In genomic region chr9:70848135-70848770, GRCm38 (mm10) we compare ENCODE assay signal across 8 mouse cellular contexts.
A peak's percentile ranks its signal among the peaks of the same experiment; 100 is the strongest.
DNase-seq lines count a peak whose midpoint lies in the region; ATAC-seq and TF ChIP-seq lines count a peak whose summit lies in the region.

No protein-coding gene starts in this region.

- no peak overlapping the region for H3K4me2 ChIP-seq in kidney, embryonic 14.5 days (replicated peaks; ENCODE audit: low read depth, low read length)
- H3K4me2 ChIP-seq in limb, embryonic 13.5 days (replicated peaks), result peak overlapping the region; percentile 41

- no peak overlapping the region for H3K4me3 ChIP-seq in kidney, embryonic 14.5 days (ENCODE audit: low read length)
- H3K4me3 ChIP-seq in heart, embryonic 10.5 days, result peak overlapping the region; percentile 25; the same call in 1 of the 2 replicates
- H3K4me3 ChIP-seq in limb, embryonic 13.5 days, result no peak overlapping the region

- peaks cover 15% of the 10 kb centered on the region; the same call in 1 of the 2 replicates for H3K4me1 ChIP-seq in kidney, embryonic 14.5 days (ENCODE audit: control insufficient read depth, insufficient read depth, low read length)
- peaks cover 25% of the 10 kb centered on the region for H3K4me1 ChIP-seq in heart, embryonic 10.5 days
- peaks cover 8% of the 10 kb centered on the region for H3K4me1 ChIP-seq in limb, embryonic 13.5 days

- H3K27ac ChIP-seq in kidney, embryonic 14.5 days (ENCODE audit: low read depth, low read length), result peak overlapping the region; percentile 56; the same call in 1 of the 2 replicates
- H3K27ac ChIP-seq in heart, embryonic 10.5 days, result peak overlapping the region; percentile 81; the same call in 1 of the 2 replicates
- H3K27ac ChIP-seq in limb, embryonic 13.5 days, result peak overlapping the region; percentile 28; the same call in 1 of the 2 replicates

- WGBS in kidney, embryonic 14.5 days, result 49% methylated on average over 10 of the region's 10 CpGs
- WGBS in heart, embryonic 10.5 days, result 47% methylated on average over 10 of the region's 10 CpGs
- WGBS in limb, embryonic 13.5 days, result 56% methylated on average over 10 of the region's 10 CpGs

- no peak for TF ChIP-seq POLR2A in brain, embryonic 14.5 days (IDR thresholded peaks at IDR 0.05; ENCODE audit: borderline replicate concordance, extremely low read depth, insufficient read depth, insufficient read length, poor library complexity, severe bottlenecking)

- no peaks in the 10 kb centered on the region for H3K27me3 ChIP-seq in kidney, embryonic 14.5 days (ENCODE audit: control insufficient read depth, insufficient read depth, low read length)
- no peaks in the 10 kb centered on the region for H3K27me3 ChIP-seq in heart, embryonic 10.5 days (ENCODE audit: insufficient read depth, poor library complexity, severe bottlenecking)
- no peaks in the 10 kb centered on the region for H3K27me3 ChIP-seq in limb, embryonic 13.5 days

- TF ChIP-seq CTCF in brain, embryonic 14.5 days (IDR thresholded peaks at IDR 0.05; ENCODE audit: borderline replicate concordance, extremely low read depth, insufficient read depth, insufficient read length), result no peak

- no peak for DNase-seq in kidney, adult 9 months
- DNase-seq in brain, embryonic 14.5 days (ENCODE audit: low read depth), result peak; percentile 78
- no peak for DNase-seq in heart, embryonic 10.5 days (ENCODE audit: low spot score)
- peak; percentile 31 to 33 for DNase-seq in right cerebral cortex, adult 2 months (ENCODE audit: low spot score in 2 of 2)
- no peak for DNase-seq in cerebellum, adult 9-10 months
- no peak for DNase-seq in c-Kit-positive CD71-positive TER-119-positive erythroid progenitor cells, embryonic 14.5 days (ENCODE audit: low spot score)

- H3K9me3 ChIP-seq in kidney, embryonic 14.5 days (ENCODE audit: control insufficient read depth, low read length), result no peaks in the 10 kb centered on the region
- no peaks in the 10 kb centered on the region for H3K9me3 ChIP-seq in heart, embryonic 10.5 days
- no peaks in the 10 kb centered on the region for H3K9me3 ChIP-seq in limb, embryonic 13.5 days

- no peaks in the 10 kb centered on the region for H3K36me3 ChIP-seq in kidney, embryonic 14.5 days (ENCODE audit: control insufficient read depth, insufficient read depth, low read length)
- no peaks in the 10 kb centered on the region for H3K36me3 ChIP-seq in heart, embryonic 10.5 days
- H3K36me3 ChIP-seq in limb, embryonic 13.5 days, result no peaks in the 10 kb centered on the region

- H3K9ac ChIP-seq in kidney, embryonic 14.5 days (ENCODE audit: low read depth, low read length), result no peak overlapping the region
- H3K9ac ChIP-seq in limb, embryonic 13.5 days, result no peak overlapping the region

- ATAC-seq in kidney, embryonic 14.5 days (ENCODE audit: low FRiP score, low TSS enrichment), result no peak
- no peak for ATAC-seq in limb, embryonic 13.5 days (ENCODE audit: low FRiP score, low read depth)

Comparison
In these comparisons a context has a peak if more than half of its experiments do, and no peak if none do; other contexts are left out.
1. H3K27ac ChIP-seq: peak in every context shown above with its lines; median percentile 81 in heart, embryonic 10.5 days; 56 in kidney, embryonic 14.5 days; 28 in limb, embryonic 13.5 days.
2. DNase-seq: peak in brain, embryonic 14.5 days (single experiment) and right cerebral cortex, adult 2 months (2 of 2); none in kidney, adult 9 months (single experiment), heart, embryonic 10.5 days (single experiment), cerebellum, adult 9-10 months (single experiment) and c-Kit-positive CD71-positive TER-119-positive erythroid progenitor cells, embryonic 14.5 days (single experiment).